Mouse (Mus musculus) thymus, postnatal 25 days (tissue): ENCODE results near the gene Cat.

ENCODE experiments used
- DNase-seq: peaks from one replicate; pipeline ENCODE4 v3.0.0; 2022

Cat gene

DNA sequence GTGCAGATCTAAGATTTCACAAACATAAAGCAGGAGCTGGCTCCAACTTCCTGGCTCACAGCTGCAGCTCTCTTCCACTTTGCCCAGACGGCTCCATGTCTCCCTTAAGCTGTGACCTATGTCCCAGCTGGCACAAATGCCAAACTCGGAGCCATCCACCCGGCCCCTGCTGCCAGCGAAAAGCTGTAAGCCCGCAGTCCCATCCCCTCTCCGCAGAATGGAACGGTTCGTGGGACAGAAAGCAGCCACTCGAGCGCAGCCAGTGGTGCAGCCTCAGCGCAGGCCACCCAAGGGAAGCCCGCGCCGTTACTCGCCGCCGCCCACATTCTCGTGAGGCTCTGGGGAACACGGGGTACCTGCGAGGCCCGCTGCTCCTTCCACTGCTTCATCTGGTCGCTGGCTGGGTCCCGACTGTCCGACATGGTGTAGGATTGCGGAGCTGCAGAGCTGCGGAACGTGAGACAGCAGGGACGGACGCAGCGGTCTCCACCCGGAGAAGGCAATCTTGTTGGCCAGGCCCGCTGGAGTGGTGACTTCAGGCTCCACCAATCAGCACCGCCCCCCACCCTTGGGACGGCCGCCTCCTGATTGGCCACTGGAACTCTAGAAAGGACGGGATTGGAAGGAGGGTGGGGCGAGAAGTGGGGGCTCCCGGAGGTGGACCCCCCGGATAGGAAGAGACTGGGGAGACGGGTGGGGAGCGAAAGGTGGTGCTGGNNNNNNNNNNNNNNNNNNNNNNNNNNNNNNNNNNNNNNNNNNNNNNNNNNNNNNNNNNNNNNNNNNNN lies at the start of gene Cat:
TSS of gene Cat (minus strand) at position 544 of the 785 bp plus-strand sequence.
- DNase-seq, result peak; percentile 97

DNA sequence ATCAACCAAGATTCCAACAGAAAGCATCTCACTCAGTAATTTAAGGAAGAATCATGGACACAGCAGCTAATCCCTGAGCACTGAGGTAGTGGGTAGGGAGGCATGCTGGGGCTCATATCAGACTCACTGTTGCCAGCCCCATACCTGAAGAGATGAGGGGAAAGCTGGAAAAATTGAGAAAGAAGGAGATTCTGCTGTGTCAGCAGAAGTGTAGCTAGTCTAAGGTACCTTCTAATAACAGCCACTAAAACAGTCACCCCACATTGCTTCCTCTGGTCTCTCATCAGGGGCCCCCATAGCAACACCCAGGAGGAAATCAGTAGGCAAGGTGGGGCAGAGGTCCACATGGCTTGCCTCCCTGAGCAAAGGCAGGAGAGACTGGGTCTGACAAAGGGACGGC lies 40.6 kb upstream of the Cat start:
- DNase-seq, result no peak

DNA sequence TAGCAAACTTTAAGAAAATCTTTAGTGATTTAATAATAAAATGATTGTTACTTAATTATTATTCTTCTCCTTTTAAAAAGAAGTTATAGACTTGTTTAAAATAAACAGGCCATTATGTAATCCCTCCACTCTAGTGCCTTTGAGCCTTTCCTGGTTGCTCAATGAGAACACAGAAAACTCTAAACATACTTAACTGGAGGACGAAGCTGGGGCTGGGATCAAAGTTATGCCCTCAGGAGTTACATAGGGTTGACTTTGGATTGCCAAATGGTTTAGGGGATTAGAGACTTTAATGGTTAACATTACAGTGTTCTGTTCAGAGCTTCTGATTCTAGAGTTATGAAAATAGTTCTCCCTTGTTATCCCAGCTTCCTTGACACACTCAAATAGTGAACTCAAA lies 31.5 kb upstream of the Cat start:
- no peak for DNase-seq

DNA sequence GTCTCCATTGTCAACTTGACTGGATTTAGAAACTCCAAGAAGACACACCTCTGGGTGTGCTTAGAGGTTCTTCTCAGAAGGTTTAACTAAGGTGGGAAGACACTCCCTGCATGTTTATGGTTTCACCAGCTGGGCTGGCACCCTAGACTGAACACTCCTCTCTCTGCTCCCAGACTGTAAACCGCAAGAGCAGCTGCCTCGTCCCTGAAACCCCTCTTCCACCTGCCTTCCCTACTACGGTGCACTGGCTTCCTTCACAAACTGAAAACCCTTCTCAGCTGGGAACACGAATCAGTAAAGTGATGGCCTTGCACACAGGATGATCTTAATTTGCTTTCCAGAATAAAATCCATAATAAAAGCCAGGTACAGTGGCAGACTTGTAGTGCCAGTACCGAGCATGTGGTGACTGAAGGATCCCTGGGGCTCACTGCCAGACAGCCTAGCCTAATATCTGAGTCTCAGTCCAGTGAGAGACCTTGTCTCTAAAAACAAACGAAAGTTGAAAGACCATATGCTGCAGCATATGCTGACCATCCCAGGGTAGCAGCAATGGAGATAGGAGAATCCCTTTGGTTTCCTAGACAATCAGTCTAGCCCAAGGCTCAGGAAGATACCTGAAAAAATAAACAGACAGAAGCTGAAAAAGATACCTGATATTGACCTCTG lies 30.7 kb upstream of the Cat start:
- DNase-seq, result no peak

GRCm38 (mm10) chr2:103512066-103512795 lies 27.3 kb upstream of the Cat start:
- no peak for DNase-seq

DNA sequence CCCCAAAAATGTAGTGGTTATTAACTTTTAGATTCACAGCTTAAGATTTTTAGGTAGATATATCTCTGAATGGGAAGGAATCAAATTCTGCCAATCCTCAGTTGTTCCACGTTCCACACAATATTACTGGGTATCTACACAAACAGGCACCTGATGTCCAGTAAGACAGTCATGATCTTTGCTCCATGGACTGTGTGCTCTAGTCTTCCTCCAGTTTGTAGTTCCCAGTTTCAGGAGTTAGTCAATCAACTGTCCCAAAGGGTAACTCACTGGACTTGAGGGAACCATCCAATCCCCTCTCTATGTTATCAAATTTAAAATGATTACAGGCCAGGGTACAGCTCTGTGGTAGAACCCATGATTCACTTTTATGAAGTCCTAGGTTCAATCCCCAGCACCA lies 26.7 kb upstream of the Cat start:
- DNase-seq, result no peak

- DNase-seq, result no peak
These were observed 26.1 kb upstream of the Cat start for GRCm38 (mm10) chr2:103511042-103511441.

- DNase-seq, result no peak
These were observed 22.7 kb upstream of the Cat start for GRCm38 (mm10) chr2:103507651-103508050.

DNA sequence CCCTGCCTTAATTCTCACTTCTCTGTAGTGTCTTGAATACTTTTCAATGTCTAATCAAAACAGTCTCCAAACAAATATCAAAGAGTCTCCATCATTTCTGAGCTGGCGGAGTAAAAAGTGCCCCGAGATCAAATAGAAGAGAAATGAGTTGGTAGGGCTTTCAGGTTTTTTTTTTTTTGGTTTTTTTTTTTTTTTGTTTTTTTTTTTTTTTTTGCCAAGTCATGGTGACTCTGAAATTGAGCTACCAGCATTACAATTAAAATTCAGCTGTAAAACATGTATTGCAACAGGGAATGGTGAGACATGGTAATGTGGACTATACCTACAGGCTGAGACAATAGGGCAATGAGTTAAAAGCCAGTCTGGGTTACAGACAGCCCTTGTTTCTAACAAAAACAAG lies 21.0 kb upstream of the Cat start:
- no peak for DNase-seq

DNA sequence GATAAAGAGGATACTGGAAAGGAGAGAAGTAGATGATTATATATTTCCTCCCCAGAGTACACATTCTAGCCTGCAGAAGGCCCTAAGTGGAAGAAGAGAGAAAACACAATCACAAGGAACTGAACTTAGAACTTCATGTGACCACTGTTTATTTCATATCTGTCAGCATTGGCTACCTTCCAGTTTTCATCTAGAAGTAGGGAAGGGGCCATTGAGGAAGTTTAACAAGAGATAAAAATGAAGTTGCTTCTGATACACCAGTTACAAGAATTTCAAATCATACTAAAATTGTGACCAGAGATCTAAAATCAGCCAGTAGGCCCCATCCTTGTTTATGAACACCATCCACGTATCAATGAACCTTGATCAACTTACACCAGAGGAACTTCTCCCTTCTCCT lies 19.5 kb upstream of the Cat start:
- DNase-seq, result no peak

DNA sequence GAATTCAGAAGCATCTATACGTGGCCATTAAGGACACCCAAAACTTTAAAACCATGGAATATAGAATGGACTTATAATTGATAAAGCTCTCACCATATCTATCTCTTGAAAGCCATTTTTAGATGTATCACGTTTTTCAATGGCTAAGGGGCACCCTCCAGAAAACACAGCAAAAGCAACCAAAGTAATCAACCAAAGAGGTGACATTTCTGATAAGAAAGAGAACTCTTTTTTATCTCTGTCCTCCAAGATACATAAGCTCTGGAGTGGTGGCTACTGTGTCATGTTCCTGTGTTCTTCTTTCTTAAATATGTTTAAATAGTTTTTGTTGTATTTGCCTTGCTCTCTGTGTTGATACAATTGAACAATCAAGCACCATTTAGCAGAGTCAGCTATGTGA lies 15.8 kb upstream of the Cat start:
- no peak for DNase-seq

- DNase-seq, result no peak
These were observed 10.9 kb upstream of the Cat start for GRCm38 (mm10) chr2:103495633-103496418.

DNA sequence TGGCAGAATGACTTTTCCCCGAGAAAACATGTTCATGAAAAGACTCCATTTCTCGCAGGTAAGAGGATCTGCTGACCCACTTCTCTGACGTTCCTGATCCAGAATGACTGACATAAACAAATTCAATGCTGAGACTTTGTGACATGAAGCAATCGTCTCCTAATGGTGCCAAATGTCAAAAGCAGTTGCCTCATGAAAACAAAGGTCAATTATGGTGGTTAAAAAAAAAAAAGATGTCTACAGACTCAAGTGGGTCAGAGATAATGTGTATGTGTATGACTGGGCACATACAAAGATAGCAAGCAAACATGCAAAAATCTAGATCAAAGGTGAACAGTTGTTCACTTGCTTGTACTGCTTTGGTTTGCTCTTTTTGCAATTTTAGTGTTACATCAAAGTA lies 8.9 kb upstream of the Cat start:
- no peak for DNase-seq

- DNase-seq, result no peak
These were observed 7.6 kb upstream of the Cat start for GRCm38 (mm10) chr2:103492526-103492925.

DNA sequence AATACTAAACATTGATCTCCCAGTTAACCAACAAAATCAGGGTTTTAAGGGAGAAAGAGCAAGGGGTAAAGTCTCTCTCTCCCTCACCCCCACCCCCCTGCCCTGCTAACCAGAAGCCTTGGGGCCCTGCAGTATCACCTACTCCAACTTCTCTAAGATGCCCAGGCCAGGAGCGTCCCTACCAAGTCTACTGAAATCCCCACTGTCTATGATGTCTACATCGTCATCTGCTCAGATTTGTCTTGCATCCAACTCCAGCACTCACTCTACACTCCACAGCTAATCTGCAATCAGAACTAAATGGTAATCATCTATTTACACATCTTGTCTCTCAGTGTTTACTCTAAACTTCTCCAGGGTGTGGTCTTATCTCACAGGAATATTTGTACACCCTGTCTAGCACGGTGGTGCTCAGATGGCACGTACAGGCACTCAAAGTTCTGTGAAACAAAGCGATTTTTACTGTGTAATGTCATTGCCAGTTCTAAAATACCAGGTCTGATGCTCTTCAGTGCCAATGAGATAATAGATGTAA lies 907 bp downstream of the Cat start:
- DNase-seq, result no peak

GRCm38 (mm10) chr2:103483289-103483985 lies 1.5 kb downstream of the Cat start:
- no peak for DNase-seq

DNA sequence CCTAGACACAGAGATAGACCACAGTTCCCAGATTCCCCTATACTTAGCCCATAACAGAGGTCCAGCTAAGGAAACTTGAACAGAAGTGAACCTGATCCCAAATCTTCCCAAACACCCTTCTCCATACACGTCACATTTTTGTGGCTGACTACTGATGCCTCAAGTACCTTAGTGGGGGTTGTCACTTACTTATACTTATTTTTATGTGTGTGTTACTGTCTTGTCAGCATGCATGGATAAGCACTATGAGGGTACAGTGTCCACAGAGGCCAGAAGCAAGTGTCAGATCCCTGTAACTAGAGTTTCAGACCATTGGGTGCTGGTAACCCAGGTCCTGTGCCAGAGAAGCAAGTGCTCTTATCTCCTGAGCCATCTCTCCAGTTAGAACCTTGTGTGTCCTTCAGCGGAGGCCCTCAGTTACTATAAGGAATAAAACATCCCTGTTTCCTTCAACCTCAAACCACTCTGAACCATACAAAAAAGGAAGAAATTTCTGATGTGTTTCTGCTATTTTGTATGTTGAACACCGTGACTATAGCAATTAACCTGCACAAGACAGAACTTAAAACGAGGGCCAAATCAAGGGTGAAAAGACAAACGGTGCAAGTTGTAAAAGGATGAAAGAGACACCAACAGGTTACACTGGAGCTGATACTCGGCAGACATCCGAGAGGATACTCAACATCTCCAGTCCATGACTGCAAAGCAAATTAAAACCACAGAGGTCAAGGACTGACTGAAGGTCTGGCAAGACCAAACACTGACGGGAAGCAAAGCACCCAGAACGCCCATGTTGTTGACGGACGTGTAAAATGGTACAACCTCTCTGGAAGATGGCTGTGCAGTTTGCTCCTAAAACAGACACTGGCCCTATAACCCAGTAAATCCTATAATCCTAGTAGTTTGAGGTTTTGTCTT lies 3.4 kb downstream of the Cat start:
- no peak for DNase-seq

DNA sequence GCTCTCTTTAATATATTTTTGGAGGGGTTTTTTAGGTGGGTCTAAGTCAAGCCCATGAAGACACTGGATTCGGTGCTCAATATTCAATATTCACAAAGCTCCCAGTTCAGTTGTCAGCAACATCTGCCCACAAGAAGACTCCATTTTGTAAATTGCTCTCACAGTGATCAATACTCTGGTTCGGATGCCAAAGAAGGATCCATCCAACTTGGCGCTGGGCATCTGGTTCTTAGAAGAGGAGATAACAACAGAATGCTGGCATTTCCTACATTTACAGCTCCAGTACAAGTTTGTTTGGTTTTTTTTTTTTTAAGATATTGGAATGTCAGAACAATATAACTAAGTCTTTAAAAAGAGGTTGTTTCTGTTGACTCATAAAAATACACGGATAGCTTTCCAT lies 4.1 kb downstream of the Cat start:
- no peak for DNase-seq

DNA sequence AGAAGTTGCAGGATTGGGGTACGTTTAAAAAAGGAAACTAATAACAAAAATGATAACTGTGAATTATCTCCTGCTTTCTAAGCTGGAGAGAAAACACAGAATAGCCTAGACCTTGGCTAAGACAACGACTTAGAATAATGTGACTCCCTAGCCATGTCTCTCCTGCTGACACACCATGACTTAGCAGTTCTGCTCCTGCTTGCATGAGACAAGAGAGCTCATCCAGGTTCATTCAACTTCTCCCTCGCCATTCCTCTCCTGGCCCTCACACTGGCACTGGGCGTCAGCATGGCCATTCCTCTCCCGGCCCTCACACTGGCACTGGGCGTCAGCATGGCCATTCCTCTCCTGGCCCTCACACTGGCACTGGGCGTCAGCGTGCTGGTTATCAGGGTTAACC lies 4.7 kb downstream of the Cat start:
- no peak for DNase-seq

DNA sequence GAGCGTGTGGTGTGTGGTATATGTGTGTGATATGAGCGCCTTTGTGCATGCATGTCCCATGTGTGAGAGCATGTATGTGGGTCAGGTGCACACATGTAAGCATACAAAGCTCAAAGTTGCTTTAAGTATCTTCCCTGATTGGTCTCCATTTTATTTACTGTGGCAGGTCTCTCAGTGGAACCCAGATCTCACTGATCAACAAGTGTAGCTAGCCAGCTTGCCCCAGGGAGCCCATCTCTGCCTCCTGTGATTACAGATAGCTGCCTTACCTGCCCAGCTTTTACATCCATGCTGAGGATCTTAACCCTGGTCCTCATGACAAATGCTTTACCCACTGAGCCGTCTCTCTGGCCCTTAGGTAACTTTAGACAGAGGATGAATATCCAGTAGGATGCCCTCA lies 6.6 kb downstream of the Cat start:
- DNase-seq, result no peak

DNA sequence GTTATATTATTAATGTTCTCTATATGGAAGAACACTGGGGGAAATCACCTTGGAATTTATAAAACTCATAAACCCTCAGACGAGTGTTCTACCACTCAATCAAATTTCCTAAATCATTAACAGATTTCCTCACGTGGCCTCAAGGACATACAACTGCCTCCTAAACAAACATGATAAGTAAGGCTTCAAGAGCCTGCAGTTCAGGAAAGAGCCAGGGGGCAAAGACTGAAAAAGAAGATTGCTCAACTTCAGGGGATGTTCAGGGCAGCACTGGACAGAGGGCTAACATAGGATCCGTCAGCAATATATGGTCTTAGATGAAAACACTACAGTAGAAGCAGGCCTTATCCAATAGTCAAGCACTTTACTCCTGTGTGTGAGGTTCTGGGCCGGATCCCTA lies 7.5 kb downstream of the Cat start:
- no peak for DNase-seq
